Mouse (Mus musculus): Measurements from ENCODE around the gene Mllt6.

DNA sequence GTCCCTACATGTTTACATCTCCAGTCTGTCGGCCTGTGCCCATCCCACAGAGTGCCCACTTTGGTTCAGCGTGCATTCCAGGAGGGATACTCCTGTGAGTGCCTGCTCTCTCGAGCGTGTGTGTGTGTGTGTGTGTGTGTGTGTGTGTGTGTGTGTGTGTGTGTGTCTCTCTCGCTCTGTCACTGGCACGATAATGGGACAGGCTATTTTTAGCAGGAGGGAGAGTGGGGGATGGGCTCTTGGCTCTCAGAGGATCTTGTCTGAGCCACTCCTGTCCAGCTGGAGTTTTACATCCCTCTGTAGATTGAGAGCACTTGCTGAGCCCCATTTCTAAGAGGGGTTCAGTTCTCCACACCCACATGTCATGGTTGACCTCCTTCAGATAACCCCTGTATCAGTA lies 6.6 kb downstream of the Mllt6 start:
- no peak for TF ChIP-seq MXI1 (IDR thresholded peaks at IDR 0.05; ENCODE audit: low read depth, low read length)
- TF ChIP-seq CTCF (IDR thresholded peaks at IDR 0.05 in 2 of 3, conservative IDR thresholded peaks at IDR 0.05 in 1 of 3; ENCODE audit: control insufficient read depth in 1 of 3, insufficient read depth in 1 of 3, low read depth in 2 of 3, low read length in 3 of 3, poor library complexity in 1 of 3, severe bottlenecking in 1 of 3), result no peak
- no peak for TF ChIP-seq RCOR1 (IDR thresholded peaks at IDR 0.05; ENCODE audit: low read depth, low read length)

All from MEL (cell line).